Mouse (Mus musculus) forebrain, embryonic 15.5 days (tissue): ENCODE results near the gene Prtg. TPM values are rescaled to one million over a fixed set of nuclear protein-coding genes. Genes with fewer than 3 reads are reported as not detected.

Experiments used
- ATAC-seq: fragments of 200-750 bp; cut with Nextera tagmentation; replicated peaks from 2 replicates; pipeline ENCODE4 v1.8.0; 2017; ENCODE audit warnings: mild to moderate bottlenecking, moderate TSS enrichment, moderate library complexity
- H3K27ac ChIP-seq: fragments of 300-500 bp; sonication (generic); replicated peaks from 2 replicates; pipeline ENCODE4 v1.5.1; 2015; ENCODE audit warnings: mild to moderate bottlenecking, inconsistent platforms
- H3K27me3 ChIP-seq: fragments of 300-500 bp; sonication (generic); 2 replicates; pipeline ENCODE4 v1.6.1; 2015; ENCODE audit warnings: inconsistent platforms
- H3K36me3 ChIP-seq: fragments of 300-500 bp; sonication (generic); 2 replicates; pipeline ENCODE4 v1.6.1; 2015; ENCODE audit warnings: mild to moderate bottlenecking, inconsistent platforms
- H3K4me1 ChIP-seq: fragments of 300-500 bp; sonication (generic); 2 replicates; pipeline ENCODE4 v1.6.1; 2015; ENCODE audit warnings: inconsistent platforms
- H3K4me2 ChIP-seq: fragments of 300-500 bp; sonication (generic); replicated peaks from 2 replicates; pipeline ENCODE4 v1.6.1; 2015; ENCODE audit warnings: mild to moderate bottlenecking, inconsistent platforms
- H3K4me3 ChIP-seq: fragments of 300-500 bp; sonication (generic); 2 replicates; pipeline ENCODE4 v1.5.1; 2015; ENCODE audit warnings: mild to moderate bottlenecking, inconsistent platforms
- H3K9ac ChIP-seq: fragments of 300-500 bp; sonication (generic); replicated peaks from 2 replicates; pipeline ENCODE4 v1.6.1; 2015; ENCODE audit warnings: mild to moderate bottlenecking, inconsistent platforms
- H3K9me3 ChIP-seq: fragments of 300-500 bp; sonication (generic); 2 replicates; pipeline ENCODE4 v1.6.1; 2016; ENCODE audit warnings: inconsistent platforms
- WGBS: fragments of 180-500 bp; shearing (Covaris S2); methylation state at CpG from one replicate; pipeline ENCODE4 v1.1.7; 2015; ENCODE audit warnings: mixed read lengths; 5-methylcytosine and 5-hydroxymethylcytosine counted together
- polyA plus RNA-seq: library from polyadenylated mRNA; unstranded; fragments of >200 nt; fragmentation: Nextera tagmentation; extraction: Ambion mirVana; gene quantifications from 2 replicates; pipeline ENCODE4 v1.2.1, GENCODE M21; 2015

Gene Prtg
- polyA plus RNA-seq, 1 experiment from 2014 or later = 0.46 TPM

- Histone ChIP-seq H3K27ac (no peak overlapping the region), H3K9me3 (no peaks in the 10 kb centered on the region), H3K9ac (no peak overlapping the region), H3K4me2 (no peak overlapping the region), H3K4me1 (no peaks in the 10 kb centered on the region), H3K27me3 (0 out of 2 replicates have a peak, but pooled peaks cover 3% of the 10 kb centered on the region), H3K4me3 (no peak overlapping the region), H3K36me3 (no peaks in the 10 kb centered on the region)
- WGBS = 55% methylated on average over 14 of the region's 14 CpGs
- no peak for ATAC-seq
These were observed 16.0 kb upstream of the Prtg start for GRCm38 (mm10) chr9:72790530-72791212.

GRCm38 (mm10) chr9:72791213-72791582 is 15.5 kb upstream of the Prtg start:
- no peak overlapping the region for H3K4me3 ChIP-seq
- no peak for ATAC-seq
- WGBS = 50% methylated on average over 10 of the region's 10 CpGs

GRCm38 (mm10) chr9:72791681-72792080 is 15.0 kb upstream of the Prtg start:
- no peaks in the 10 kb centered on the region for H3K36me3 ChIP-seq
- no peaks in the 10 kb centered on the region for H3K4me1 ChIP-seq
- no peak overlapping the region for H3K27ac ChIP-seq
- no peak for ATAC-seq
- no peak overlapping the region for H3K9ac ChIP-seq
- 27% methylated on average over 6 of the region's 6 CpGs for WGBS
- no peaks in the 10 kb centered on the region for H3K9me3 ChIP-seq
- 0 out of 2 replicates have a peak, but pooled peaks cover 3% of the 10 kb centered on the region for H3K27me3 ChIP-seq
- H3K4me3 ChIP-seq = no peak overlapping the region
- H3K4me2 ChIP-seq = no peak overlapping the region

More at GRCm38 (mm10) chr9:72791213-72791582, 15.5 kb upstream of the Prtg start:
- 0 out of 2 replicates have a peak, but pooled peaks cover 3% of the 10 kb centered on the region for H3K27me3 ChIP-seq
- no peak overlapping the region for H3K4me2 ChIP-seq
- no peak overlapping the region for H3K9ac ChIP-seq
- no peaks in the 10 kb centered on the region for H3K9me3 ChIP-seq
- H3K4me1 ChIP-seq = no peaks in the 10 kb centered on the region
- H3K27ac ChIP-seq = no peak overlapping the region
- no peaks in the 10 kb centered on the region for H3K36me3 ChIP-seq

- WGBS = 80% methylated on average over 3 of the region's 3 CpGs
- ATAC-seq = no peak
- no peak overlapping the region for H3K27ac ChIP-seq
- H3K36me3 ChIP-seq = no peaks in the 10 kb centered on the region
- H3K4me3 ChIP-seq = no peak overlapping the region
- no peak overlapping the region for H3K4me2 ChIP-seq
- H3K27me3 ChIP-seq = no peaks in the 10 kb centered on the region
- no peaks in the 10 kb centered on the region for H3K9me3 ChIP-seq
- H3K9ac ChIP-seq = no peak overlapping the region
- no peaks in the 10 kb centered on the region for H3K4me1 ChIP-seq
These were observed 11.4 kb upstream of the Prtg start for GRCm38 (mm10) chr9:72795243-72795642.

- H3K27ac ChIP-seq = no peak overlapping the region
- no peaks in the 10 kb centered on the region for H3K27me3 ChIP-seq
- H3K4me3 ChIP-seq = no peak overlapping the region
- 62% methylated on average over 9 of the region's 9 CpGs for WGBS
- no peaks in the 10 kb centered on the region for H3K36me3 ChIP-seq
- no peak overlapping the region for H3K4me2 ChIP-seq
- no peak for ATAC-seq
- no peaks in the 10 kb centered on the region for H3K4me1 ChIP-seq
- H3K9ac ChIP-seq = no peak overlapping the region
- no peaks in the 10 kb centered on the region for H3K9me3 ChIP-seq
These were observed 9.5 kb upstream of the Prtg start for GRCm38 (mm10) chr9:72797136-72797621.

- WGBS = 20% methylated on average over 4 of the region's 4 CpGs
- H3K4me2 ChIP-seq = no peak overlapping the region
- no peak overlapping the region for H3K27ac ChIP-seq
- H3K27me3 ChIP-seq = peaks cover 7% of the 10 kb centered on the region; the same call in 1 of the 2 replicates
- no peaks in the 10 kb centered on the region for H3K9me3 ChIP-seq
- no peak overlapping the region for H3K9ac ChIP-seq
- H3K4me3 ChIP-seq = no peak overlapping the region
- no peaks in the 10 kb centered on the region for H3K36me3 ChIP-seq
- H3K4me1 ChIP-seq = peaks cover 17% of the 10 kb centered on the region
- ATAC-seq = no peak
These were observed 3.4 kb upstream of the Prtg start for GRCm38 (mm10) chr9:72803280-72803679.

GRCm38 (mm10) chr9:72806146-72806545 is 528 bp upstream of the Prtg start:
- H3K27ac ChIP-seq = no peak overlapping the region
- 3% methylated on average over 14 of the region's 14 CpGs for WGBS
- ATAC-seq = no peak; the same call in 1 of the 2 replicates
- H3K9ac ChIP-seq = no peak overlapping the region
- no peaks in the 10 kb centered on the region for H3K36me3 ChIP-seq
- peaks cover 28% of the 10 kb centered on the region; the same call in 1 of the 2 replicates for H3K27me3 ChIP-seq
- peaks cover 17% of the 10 kb centered on the region for H3K4me1 ChIP-seq
- no peak overlapping the region for H3K4me3 ChIP-seq
- peak overlapping the region; percentile 100 for H3K4me2 ChIP-seq
- H3K9me3 ChIP-seq = no peaks in the 10 kb centered on the region

GRCm38 (mm10) chr9:72807420-72808005 is 839 bp downstream of the Prtg start:
- WGBS = under 1% methylated on average over 52 of the region's 52 CpGs
- peak; percentile 77 for ATAC-seq

GRCm38 (mm10) chr9:72808176-72808575 is 1.5 kb downstream of the Prtg start:
- Histone ChIP-seq H3K4me2 (peak overlapping the region; percentile 100), H3K27ac (no peak overlapping the region), H3K4me1 (peaks cover 22% of the 10 kb centered on the region), H3K36me3 (no peaks in the 10 kb centered on the region), H3K9ac (no peak overlapping the region), H3K4me3 (peak overlapping the region; percentile 62), H3K27me3 (peaks cover 32% of the 10 kb centered on the region; the same call in 1 of the 2 replicates), H3K9me3 (no peaks in the 10 kb centered on the region)
- WGBS = 3% methylated on average over 6 of the region's 6 CpGs
- no peak for ATAC-seq

More at GRCm38 (mm10) chr9:72807420-72808005, 839 bp downstream of the Prtg start:
- Histone ChIP-seq H3K9me3 (no peaks in the 10 kb centered on the region), H3K27ac (0 out of 2 replicates have a peak overlapping the region, but pooled peaks have one; percentile 17), H3K4me1 (peaks cover 18% of the 10 kb centered on the region), H3K4me3 (peak overlapping the region; percentile 62), H3K9ac (peak overlapping the region; percentile 53), H3K27me3 (peaks cover 29% of the 10 kb centered on the region; the same call in 1 of the 2 replicates), H3K36me3 (no peaks in the 10 kb centered on the region), H3K4me2 (peak overlapping the region; percentile 100)

GRCm38 (mm10) chr9:72808586-72808985 is 1.9 kb downstream of the Prtg start:
- Histone ChIP-seq H3K36me3 (no peaks in the 10 kb centered on the region), H3K4me3 (0 out of 2 replicates have a peak overlapping the region, but pooled peaks have one; percentile 62), H3K9me3 (no peaks in the 10 kb centered on the region), H3K9ac (no peak overlapping the region), H3K27me3 (peaks cover 32% of the 10 kb centered on the region; the same call in 1 of the 2 replicates), H3K27ac (no peak overlapping the region), H3K4me2 (no peak overlapping the region; the same call in 1 of the 2 replicates), H3K4me1 (peaks cover 22% of the 10 kb centered on the region)
- WGBS = 13% methylated on average over 3 of the region's 3 CpGs
- ATAC-seq = no peak

- no peak overlapping the region for H3K4me3 ChIP-seq
- no peaks in the 10 kb centered on the region for H3K36me3 ChIP-seq
- no peak for ATAC-seq
- H3K4me1 ChIP-seq = peaks cover 22% of the 10 kb centered on the region
- no peak overlapping the region for H3K27ac ChIP-seq
- WGBS = 73% methylated on average over 2 of the region's 2 CpGs
- no peak overlapping the region for H3K4me2 ChIP-seq
- peaks cover 32% of the 10 kb centered on the region; the same call in 1 of the 2 replicates for H3K27me3 ChIP-seq
- no peaks in the 10 kb centered on the region for H3K9me3 ChIP-seq
- no peak overlapping the region for H3K9ac ChIP-seq
These were observed 2.4 kb downstream of the Prtg start for GRCm38 (mm10) chr9:72809077-72809476.

GRCm38 (mm10) chr9:72810607-72811006 is 3.9 kb downstream of the Prtg start:
- Histone ChIP-seq H3K9ac (no peak overlapping the region), H3K4me1 (peaks cover 22% of the 10 kb centered on the region), H3K4me3 (no peak overlapping the region), H3K9me3 (no peaks in the 10 kb centered on the region), H3K27me3 (peaks cover 32% of the 10 kb centered on the region; the same call in 1 of the 2 replicates), H3K27ac (no peak overlapping the region), H3K4me2 (no peak overlapping the region), H3K36me3 (no peaks in the 10 kb centered on the region)
- 73% methylated on average over 5 of the region's 5 CpGs for WGBS
- ATAC-seq = no peak
